Mouse (Mus musculus): ENCODE measurements around the gene Ulk4.

DNA sequence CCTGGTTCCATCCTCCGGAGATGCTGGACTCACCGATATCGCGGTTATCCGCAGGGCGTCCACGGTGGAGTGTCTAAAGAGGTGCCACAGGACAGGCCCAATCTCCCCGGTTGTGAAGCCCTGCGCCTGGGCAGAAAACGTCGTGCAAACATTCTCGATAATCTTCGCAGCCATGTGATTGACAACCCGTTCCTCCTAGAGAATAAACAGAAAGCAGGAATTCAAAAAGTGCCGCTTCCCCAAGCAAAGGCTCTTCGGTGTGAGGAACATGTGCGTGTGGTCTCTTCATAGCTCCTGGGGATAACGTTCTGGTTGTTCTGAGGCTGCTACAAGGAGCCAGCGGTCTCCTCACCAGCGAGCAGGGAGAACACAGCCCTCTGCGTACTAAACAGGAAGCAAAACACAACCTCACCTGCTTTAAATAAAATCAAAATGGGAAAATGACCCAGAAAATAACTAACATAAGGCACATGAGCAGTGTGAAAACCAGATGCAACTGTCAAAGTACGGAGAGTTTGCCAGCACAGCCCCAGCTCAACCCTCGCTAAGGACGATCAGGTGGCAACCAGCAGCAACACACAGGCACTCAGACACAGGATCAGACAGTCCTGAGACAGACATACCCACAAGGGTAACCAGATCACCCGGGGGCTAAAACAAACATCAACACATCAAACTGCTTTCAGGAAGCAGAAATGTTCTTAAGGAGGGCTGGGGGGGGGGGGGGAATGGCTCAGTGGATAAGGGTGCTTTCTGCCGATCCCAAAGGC is 84.2 kb downstream of the Ulk4 start:
- no peak for TF ChIP-seq CTCF (IDR thresholded peaks at IDR 0.05; ENCODE audit: low read depth)
- no peak for TF ChIP-seq EP300 (IDR thresholded peaks at IDR 0.05; ENCODE audit: low read depth)
